ENCODE assay signal across 13 mouse cellular contexts in the genomic region with DNA sequence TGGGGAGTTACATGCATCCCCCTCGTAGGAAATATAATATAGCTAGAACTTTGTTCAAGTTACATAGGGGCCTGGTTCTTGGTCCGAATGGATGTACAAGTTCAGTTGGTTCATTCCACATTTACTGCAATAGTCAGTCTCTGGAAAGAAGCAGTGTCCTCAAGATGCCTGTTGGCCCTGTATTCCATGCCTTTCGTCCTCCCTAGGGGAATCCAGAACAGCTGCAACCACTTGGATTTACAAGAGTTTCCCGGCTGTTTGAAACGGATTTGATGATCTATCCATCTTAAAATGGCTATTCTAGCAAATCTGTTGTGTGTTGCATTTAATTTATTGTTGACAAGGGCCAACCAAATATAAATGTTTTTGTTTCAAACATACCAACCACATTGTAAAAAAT. TPM values are rescaled to one million over a fixed set of nuclear protein-coding genes. Genes with fewer than 3 reads are reported as not detected.
DNase-seq lines count a peak whose midpoint lies in the region; ATAC-seq and TF ChIP-seq lines count a peak whose summit lies in the region.
"Had no signal": no experiment of that assay in that cellular context is flagged by ENCODE, and none has a peak within 500 bp of the region (broad histone marks: within the 10 kb centered on the region; RNA-seq: fewer than 3 reads in every experiment).

No protein-coding gene starts in this region.

- H3K4me2 ChIP-seq in heart, embryonic 11.5 days: no peak overlapping the region
- H3K4me2 ChIP-seq in embryonic facial prominence, embryonic 15.5 days (replicated peaks): no peak overlapping the region
- H3K4me2 ChIP-seq in intestine, embryonic 16.5 days (ENCODE audit: low read depth, low read length): no peak overlapping the region
- no peak overlapping the region for H3K4me2 ChIP-seq in lung, postnatal 0 days (replicated peaks; ENCODE audit: low read depth, low read length)
- H3K4me2 ChIP-seq in forebrain, embryonic 14.5 days (ENCODE audit: low read length): no peak overlapping the region
- H3K4me2 ChIP-seq: forebrain, embryonic 12.5 days; midbrain, embryonic 13.5 days had no signal

- peak; percentile 95 for DNase-seq in heart, adult 11 months
- DNase-seq in lung, postnatal 0 days (ENCODE audit: low spot score): peak; percentile 17
- no peak for DNase-seq in frontal cortex, adult 2 months (ENCODE audit: extremely low spot score in 1 of 2, low spot score in 1 of 2)
- no peak for DNase-seq in layer of hippocampus, adult 11-12 months (ENCODE audit: low spot score)
- DNase-seq in forebrain, embryonic 14.5 days (ENCODE audit: low spot score): no peak
- DNase-seq: cerebellum, postnatal 25 days; right cerebral cortex, postnatal 4 days had no signal

- no peak for ATAC-seq in heart, embryonic 11.5 days (replicated peaks; ENCODE audit: insufficient number of reproducible peaks, low FRiP score, low TSS enrichment)
- no peak for ATAC-seq in embryonic facial prominence, embryonic 15.5 days (ENCODE audit: insufficient number of reproducible peaks, low FRiP score, low TSS enrichment, low read depth)
- ATAC-seq in intestine, embryonic 16.5 days: no peak
- no peak for ATAC-seq in lung, postnatal 0 days
- ATAC-seq in forebrain, embryonic 14.5 days: no peak
- ATAC-seq: midbrain, embryonic 13.5 days had no signal

- no peaks in the 10 kb centered on the region for H3K9me3 ChIP-seq in heart, embryonic 11.5 days (replicated peaks; ENCODE audit: control insufficient read depth, low read length)
- H3K9me3 ChIP-seq in embryonic facial prominence, embryonic 15.5 days (replicated peaks): no peaks in the 10 kb centered on the region
- no peaks in the 10 kb centered on the region for H3K9me3 ChIP-seq in intestine, embryonic 16.5 days (ENCODE audit: control insufficient read depth, low read length)
- no peaks in the 10 kb centered on the region for H3K9me3 ChIP-seq in lung, postnatal 0 days (ENCODE audit: low read length)
- no peaks in the 10 kb centered on the region for H3K9me3 ChIP-seq in forebrain, embryonic 14.5 days (replicated peaks; ENCODE audit: control insufficient read depth, low read length)
- H3K9me3 ChIP-seq: forebrain, embryonic 12.5 days; midbrain, embryonic 13.5 days had no signal

- H3K4me1 ChIP-seq in heart, embryonic 11.5 days (ENCODE audit: control insufficient read depth, insufficient read depth, low read length): no peaks in the 10 kb centered on the region
- 0 out of 2 replicates have a peak, but pooled peaks cover 3% of the 10 kb centered on the region for H3K4me1 ChIP-seq in embryonic facial prominence, embryonic 15.5 days
- H3K4me1 ChIP-seq in intestine, embryonic 16.5 days (ENCODE audit: control insufficient read depth, insufficient read depth, low read length): peaks cover 9% of the 10 kb centered on the region
- no peaks in the 10 kb centered on the region for H3K4me1 ChIP-seq in lung, postnatal 0 days (ENCODE audit: insufficient read depth, low read depth, low read length)
- H3K4me1 ChIP-seq in forebrain, embryonic 14.5 days (ENCODE audit: control insufficient read depth, insufficient read depth, low read length): no peaks in the 10 kb centered on the region
- H3K4me1 ChIP-seq: forebrain, embryonic 12.5 days; midbrain, embryonic 13.5 days had no signal

- no peak for TF ChIP-seq EP300 in lung, postnatal 0 days (IDR thresholded peaks at IDR 0.05)

- H3K27me3 ChIP-seq in heart, embryonic 11.5 days (ENCODE audit: control insufficient read depth, insufficient read depth, low read length): peaks cover 2% of the 10 kb centered on the region; the same call in 1 of the 2 replicates
- H3K27me3 ChIP-seq in embryonic facial prominence, embryonic 15.5 days: no peaks in the 10 kb centered on the region
- no peaks in the 10 kb centered on the region for H3K27me3 ChIP-seq in intestine, embryonic 16.5 days (replicated peaks; ENCODE audit: control insufficient read depth, insufficient read depth, low read length)
- no peaks in the 10 kb centered on the region for H3K27me3 ChIP-seq in lung, postnatal 0 days (replicated peaks; ENCODE audit: insufficient read depth, low read length)
- H3K27me3 ChIP-seq in forebrain, embryonic 14.5 days (replicated peaks; ENCODE audit: control insufficient read depth, insufficient read depth, low read length): no peaks in the 10 kb centered on the region
- H3K27me3 ChIP-seq: forebrain, embryonic 12.5 days; midbrain, embryonic 13.5 days had no signal

- H3K4me3 ChIP-seq in heart, embryonic 11.5 days (ENCODE audit: low read depth, low read length): no peak overlapping the region
- H3K4me3 ChIP-seq in embryonic facial prominence, embryonic 15.5 days (replicated peaks): no peak overlapping the region
- H3K4me3 ChIP-seq in intestine, embryonic 16.5 days (ENCODE audit: low read length): no peak overlapping the region
- H3K4me3 ChIP-seq in lung, postnatal 0 days (ENCODE audit: low read depth, low read length): no peak overlapping the region
- no peak overlapping the region for H3K4me3 ChIP-seq in forebrain, embryonic 14.5 days (ENCODE audit: low read depth, low read length)
- H3K4me3 ChIP-seq: forebrain, embryonic 12.5 days; layer of hippocampus, adult 2 months; midbrain, embryonic 13.5 days had no signal

- no peak overlapping the region for H3K9ac ChIP-seq in heart, embryonic 11.5 days (ENCODE audit: low read depth, low read length)
- no peak overlapping the region for H3K9ac ChIP-seq in embryonic facial prominence, embryonic 15.5 days
- H3K9ac ChIP-seq in intestine, embryonic 16.5 days (ENCODE audit: low read depth, low read length): no peak overlapping the region
- no peak overlapping the region for H3K9ac ChIP-seq in lung, postnatal 0 days (replicated peaks; ENCODE audit: low read depth)
- H3K9ac ChIP-seq in forebrain, embryonic 14.5 days (ENCODE audit: low read length): no peak overlapping the region
- H3K9ac ChIP-seq: forebrain, embryonic 12.5 days; midbrain, embryonic 13.5 days had no signal

- no peaks in the 10 kb centered on the region for H3K36me3 ChIP-seq in heart, embryonic 11.5 days (ENCODE audit: control insufficient read depth, insufficient read depth, low read length)
- H3K36me3 ChIP-seq in embryonic facial prominence, embryonic 15.5 days: no peaks in the 10 kb centered on the region
- no peaks in the 10 kb centered on the region for H3K36me3 ChIP-seq in intestine, embryonic 16.5 days (ENCODE audit: control insufficient read depth, insufficient read depth, low read length)
- no peaks in the 10 kb centered on the region for H3K36me3 ChIP-seq in lung, postnatal 0 days (ENCODE audit: insufficient read depth, low read length)
- H3K36me3 ChIP-seq in forebrain, embryonic 14.5 days (ENCODE audit: control insufficient read depth, insufficient read depth, low read length): no peaks in the 10 kb centered on the region
- H3K36me3 ChIP-seq: forebrain, embryonic 12.5 days; midbrain, embryonic 13.5 days had no signal

- no peak for TF ChIP-seq CTCF in lung, postnatal 0 days (IDR thresholded peaks at IDR 0.05)

- no peak overlapping the region for H3K27ac ChIP-seq in heart, embryonic 11.5 days (ENCODE audit: low read depth, low read length)
- peak overlapping the region; percentile 11; the same call in 1 of the 2 replicates for H3K27ac ChIP-seq in embryonic facial prominence, embryonic 15.5 days (replicated peaks)
- peak overlapping the region; percentile 4 for H3K27ac ChIP-seq in intestine, embryonic 16.5 days (ENCODE audit: low read length)
- no peak overlapping the region for H3K27ac ChIP-seq in lung, postnatal 0 days (ENCODE audit: low read length)
- no peak overlapping the region for H3K27ac ChIP-seq in forebrain, embryonic 14.5 days (ENCODE audit: low read depth, low read length)
- H3K27ac ChIP-seq: forebrain, embryonic 12.5 days; layer of hippocampus, adult 2 months; midbrain, embryonic 13.5 days had no signal

- WGBS in heart, embryonic 11.5 days (ENCODE audit: insufficient replicate concordance): 72% methylated on average over 5 of the region's 5 CpGs
- WGBS in embryonic facial prominence, embryonic 15.5 days: 38% methylated on average over 5 of the region's 5 CpGs
- 58% methylated on average over 5 of the region's 5 CpGs for WGBS in intestine, embryonic 16.5 days
- 61% methylated on average over 5 of the region's 5 CpGs for WGBS in lung, postnatal 0 days
- WGBS in forebrain, embryonic 14.5 days: 90% methylated on average over 5 of the region's 5 CpGs

RNA-seq across cellular contexts. Expression of gene Svep1, which starts 36.2 kb away (rescaled TPM):
- 2.1 and 2.4 TPM in 2 replicates for polyA plus RNA-seq in heart, embryonic 11.5 days (2014; fragmentation: Nextera tagmentation; extraction: Ambion mirVana)
- 9.3 and 10.9 TPM in 2 replicates for polyA plus RNA-seq in embryonic facial prominence, embryonic 15.5 days (2015; fragmentation: Nextera tagmentation; extraction: Ambion mirVana)
- 5.2 and 5.5 TPM in 2 replicates for polyA plus RNA-seq in intestine, embryonic 16.5 days (2015; fragmentation: Nextera tagmentation; extraction: Ambion mirVana)
- 3.9 and 5.0 TPM in 2 replicates for polyA plus RNA-seq in lung, postnatal 0 days (2015; fragmentation: Nextera tagmentation; extraction: Ambion mirVana)
- polyA plus RNA-seq in frontal cortex, adult 2 months (2012; rRNA removed): 1.1 and 1.2 TPM in 2 replicates
- 0.29 and 0.51 TPM in 2 replicates for polyA plus RNA-seq in forebrain, embryonic 14.5 days (2014; fragmentation: Nextera tagmentation; extraction: Ambion mirVana)

Comparison
In these comparisons a context has a peak if more than half of its experiments do, and no peak if none do; other contexts are left out.
1. DNase-seq: peak in heart, adult 11 months (single experiment) and lung, postnatal 0 days (single experiment); none in frontal cortex, adult 2 months (0 of 2), layer of hippocampus, adult 11-12 months (single experiment) and forebrain, embryonic 14.5 days (single experiment).
2. H3K27ac ChIP-seq: peak in embryonic facial prominence, embryonic 15.5 days (single experiment) and intestine, embryonic 16.5 days (single experiment); none in heart, embryonic 11.5 days (single experiment), lung, postnatal 0 days (single experiment) and forebrain, embryonic 14.5 days (single experiment).